Mouse (Mus musculus) left cerebral cortex, adult 11 months (tissue): ENCODE data around the gene Sec14l1.

Source experiments
- DNase-seq: peaks from one replicate; pipeline ENCODE4 v3.0.0; 2022; ENCODE audit warnings: low spot score

Gene Sec14l1

DNA sequence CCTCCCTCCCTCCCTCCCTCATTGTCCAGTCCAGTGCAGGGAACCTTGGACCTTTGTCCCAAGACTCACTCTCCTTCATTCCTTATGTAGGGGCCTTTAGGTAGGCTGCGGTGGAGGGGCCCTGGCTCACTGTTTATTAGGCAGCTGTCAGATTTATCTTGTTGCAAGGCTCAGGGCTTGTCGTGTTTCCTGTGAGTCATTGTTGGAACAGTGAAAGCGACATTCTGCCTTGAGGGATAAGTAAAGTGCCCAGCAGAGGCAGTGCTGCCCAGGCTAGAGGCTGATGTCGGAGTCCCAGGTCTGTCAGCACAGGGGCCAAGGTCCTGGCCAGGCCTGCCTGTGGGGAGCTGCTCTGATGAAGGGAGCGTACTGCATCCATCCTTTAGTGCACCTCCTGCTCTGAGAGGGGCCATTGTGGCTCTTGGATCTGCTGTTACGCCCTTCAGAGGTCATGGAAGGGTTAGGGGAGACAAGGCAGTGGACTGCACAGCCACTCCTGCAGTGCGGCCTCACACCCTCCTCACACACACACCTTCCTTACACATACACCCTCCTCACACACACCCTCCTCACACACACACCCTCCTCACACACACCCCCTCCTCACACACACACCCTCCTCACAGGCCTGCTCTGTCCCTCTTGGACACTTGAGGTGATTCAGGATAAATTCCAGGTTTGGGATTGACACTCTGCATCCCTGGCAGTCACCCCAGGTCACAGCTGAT is 39.3 kb downstream of the Sec14l1 start:
- no peak for DNase-seq

- DNase-seq, result no peak
Measured at GRCm38 (mm10) chr11:117156725-117157124, 41.8 kb downstream of the Sec14l1 start.

DNA sequence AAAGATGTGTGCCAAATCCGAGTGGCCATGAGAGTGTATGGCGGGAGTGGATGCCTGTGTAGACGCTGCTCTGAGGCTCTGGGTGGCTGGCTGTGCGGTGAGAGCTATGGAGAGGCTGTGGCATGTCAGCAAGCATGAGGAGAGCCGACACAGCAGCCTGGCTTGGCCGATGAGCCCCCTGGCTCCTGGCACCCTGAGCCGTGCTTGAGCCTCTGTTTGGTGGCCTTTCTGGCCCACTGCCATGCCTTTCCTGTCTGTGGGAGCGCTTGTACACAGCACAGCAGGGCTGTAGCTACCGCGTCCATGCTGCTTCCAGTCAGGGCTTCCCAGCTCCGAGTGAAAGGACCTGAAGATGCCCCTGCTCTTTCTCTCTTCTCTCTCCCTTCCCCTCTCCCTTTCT is 43.4 kb downstream of the Sec14l1 start:
- no peak for DNase-seq

DNA sequence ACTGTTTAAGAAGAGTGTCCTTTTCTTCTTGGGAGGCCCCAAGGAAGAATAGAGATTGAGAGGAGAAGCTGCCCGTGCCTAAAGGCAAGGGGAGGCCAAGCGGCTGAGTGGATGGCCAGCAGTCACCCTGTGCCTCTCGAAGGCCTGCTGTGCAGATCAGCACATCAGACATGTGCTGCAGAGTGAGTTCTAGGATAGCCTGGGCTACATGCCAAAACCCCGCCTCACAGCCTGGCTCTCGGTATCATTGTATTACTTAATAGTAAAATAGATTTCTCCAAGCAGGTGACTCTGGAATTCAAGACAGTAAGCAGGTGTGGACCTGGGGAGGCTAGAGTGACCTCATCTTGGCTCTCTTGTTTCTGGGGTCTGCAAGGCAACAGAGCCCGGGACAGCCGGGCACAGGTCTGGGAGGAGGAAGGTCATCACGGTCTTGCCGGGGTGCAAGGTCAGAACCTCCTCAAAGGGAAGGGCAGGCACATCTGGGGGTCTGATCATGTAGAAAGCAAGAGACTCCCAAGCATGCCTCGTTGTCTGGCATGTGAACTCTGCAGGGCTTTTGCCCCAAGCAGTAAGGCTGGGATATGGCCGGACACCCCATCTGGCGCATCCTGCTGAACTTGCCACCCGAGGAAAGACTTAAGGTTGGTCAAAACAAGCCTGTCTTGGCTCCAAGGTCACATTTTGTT is 44.4 kb downstream of the Sec14l1 start:
- DNase-seq, result no peak

DNA sequence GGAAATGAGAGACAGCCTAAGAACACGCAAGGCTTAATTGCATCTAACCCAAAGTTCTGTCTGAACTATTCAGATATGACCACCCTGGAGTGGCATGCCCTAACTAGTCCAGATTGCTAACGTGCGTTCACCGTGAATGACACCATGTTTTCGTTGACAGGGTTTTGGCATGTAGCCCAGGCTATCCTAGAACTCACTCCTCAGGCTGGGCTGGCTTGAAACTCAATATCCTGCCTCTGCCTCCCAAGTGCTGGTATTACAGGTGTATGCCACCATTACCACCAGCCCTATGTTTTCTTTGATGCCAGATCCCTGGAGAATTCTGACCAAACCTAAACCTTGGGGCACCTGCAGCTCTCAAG is 45.0 kb downstream of the Sec14l1 start:
- no peak for DNase-seq

GRCm38 (mm10) chr11:117160791-117161190 is 45.8 kb downstream of the Sec14l1 start:
- no peak for DNase-seq

DNA sequence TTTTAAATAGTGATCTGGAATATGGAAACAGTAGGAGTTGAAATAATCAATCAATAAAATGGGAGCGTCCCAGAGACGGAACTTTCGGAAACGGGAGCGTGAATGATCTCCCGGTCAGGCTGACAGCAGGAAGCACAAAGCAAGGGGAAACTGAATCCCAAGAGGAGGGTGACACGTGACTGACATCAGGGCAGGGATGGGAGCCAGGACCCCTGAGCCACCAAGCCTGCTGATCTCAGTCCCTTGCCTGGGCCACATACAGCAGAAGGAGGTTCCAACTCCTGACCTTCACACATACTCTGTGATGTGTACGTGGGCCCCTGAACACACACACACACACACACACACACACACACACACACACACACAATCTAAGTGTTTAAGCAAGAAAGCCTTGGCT is 46.6 kb downstream of the Sec14l1 start:
- DNase-seq, result no peak

DNA sequence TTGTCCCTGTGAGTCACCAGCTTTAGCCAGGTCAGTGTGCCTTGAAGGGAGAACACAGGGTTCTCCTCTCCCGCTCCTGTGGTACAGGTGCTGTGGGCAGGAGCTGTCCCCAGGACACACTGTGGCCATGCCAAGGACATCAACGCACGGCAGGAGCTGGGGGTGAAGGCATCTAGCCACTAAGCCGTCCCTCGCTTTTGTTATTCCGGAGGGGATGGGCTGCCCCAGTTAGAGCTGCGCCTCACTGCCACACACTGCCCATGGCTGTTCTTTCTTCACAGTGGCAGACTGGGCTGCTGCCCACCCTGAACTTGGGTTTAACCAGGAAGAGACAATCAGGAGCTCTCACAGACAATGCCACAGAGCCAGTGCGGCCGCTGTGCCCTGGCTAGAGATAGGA is 48.1 kb downstream of the Sec14l1 start:
- no peak for DNase-seq

- DNase-seq, result no peak
Measured at GRCm38 (mm10) chr11:117163771-117164170, 48.8 kb downstream of the Sec14l1 start.

- DNase-seq, result no peak
Measured at GRCm38 (mm10) chr11:117168278-117169087, 53.5 kb downstream of the Sec14l1 start.

GRCm38 (mm10) chr11:117169088-117169635 is 54.2 kb downstream of the Sec14l1 start:
- no peak for DNase-seq

- no peak for DNase-seq
Measured at GRCm38 (mm10) chr11:117169801-117170565, 55.0 kb downstream of the Sec14l1 start.

- DNase-seq, result no peak
Measured at GRCm38 (mm10) chr11:117174098-117174892, 59.3 kb downstream of the Sec14l1 start.

- no peak for DNase-seq
Measured at GRCm38 (mm10) chr11:117174924-117175323, 60.0 kb downstream of the Sec14l1 start.

DNA sequence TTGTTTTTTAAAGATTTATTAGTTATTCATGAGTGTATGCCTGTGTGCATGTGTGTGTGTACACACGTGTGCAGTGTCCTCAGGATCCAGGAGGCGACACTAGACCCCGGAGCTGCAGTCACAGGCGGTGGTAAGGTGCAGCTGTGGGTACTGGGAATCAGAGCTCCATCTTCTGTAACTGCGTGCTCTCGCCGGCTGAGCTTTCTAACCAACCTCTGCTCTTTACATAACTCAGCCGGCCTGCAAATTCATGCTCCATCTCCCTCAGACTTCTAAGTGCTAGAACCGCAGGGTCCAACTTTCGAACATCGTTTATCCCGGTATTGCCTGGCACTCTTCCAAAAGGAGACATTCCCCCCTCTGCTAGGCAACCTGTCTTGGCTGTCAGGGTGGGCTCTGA is 60.5 kb downstream of the Sec14l1 start:
- no peak for DNase-seq

- DNase-seq, result no peak
Measured at GRCm38 (mm10) chr11:117176304-117176703, 61.3 kb downstream of the Sec14l1 start.

- no peak for DNase-seq
Measured at GRCm38 (mm10) chr11:117176900-117177299, 61.9 kb downstream of the Sec14l1 start.

GRCm38 (mm10) chr11:117177303-117177979 is 62.5 kb downstream of the Sec14l1 start:
- peak; percentile 80 for DNase-seq

- no peak for DNase-seq
Measured at GRCm38 (mm10) chr11:117179902-117180301, 64.9 kb downstream of the Sec14l1 start.

DNA sequence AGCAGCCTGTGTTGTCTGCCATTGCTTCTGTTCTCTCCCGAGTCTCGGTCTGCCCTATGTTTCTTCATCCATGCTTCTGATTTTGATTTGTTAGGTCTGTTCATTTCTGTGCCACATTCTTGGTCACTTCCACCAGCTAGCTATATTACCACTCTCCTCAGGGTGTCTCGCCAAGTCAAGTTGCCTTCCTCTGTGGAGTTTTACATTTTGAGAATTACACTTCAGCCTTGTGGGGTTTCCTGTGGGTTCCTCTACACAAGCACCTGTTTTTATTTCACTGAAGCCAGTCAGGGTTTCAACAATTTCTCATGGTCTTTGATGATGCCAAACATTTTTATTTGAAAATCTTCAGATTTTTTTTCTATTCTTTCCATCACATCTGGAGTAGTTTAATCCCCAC is 67.8 kb downstream of the Sec14l1 start:
- no peak for DNase-seq
